Mouse (Mus musculus) liver, embryonic 14.5 days (tissue): ENCODE measurements around the gene Trim58. TPM values are rescaled to one million over a fixed set of nuclear protein-coding genes. Genes with fewer than 3 reads are reported as not detected.

Experiments used
- ATAC-seq: fragments of 200-750 bp; cut with Nextera tagmentation; 2 replicates; pipeline ENCODE4 v1.8.0; 2017; ENCODE audit warnings: moderate number of reproducible peaks, mild to moderate bottlenecking, moderate library complexity; ENCODE audit not compliant: insufficient read depth
- DNase-seq, 3 experiments: peaks; one replicate each; pipeline ENCODE4 v3.0.0-alpha.2; 2012 to 2013; ENCODE audit warnings: low read depth in 3 of 3, low spot score in 3 of 3
- H3K27ac ChIP-seq: fragments of 300-500 bp; sonication (generic); 2 replicates; pipeline ENCODE4 v1.5.1; 2014; ENCODE audit warnings: moderate library complexity, mild to moderate bottlenecking, control low read depth, inconsistent platforms
- H3K27me3 ChIP-seq: fragments of 300-500 bp; sonication (generic); 2 replicates; pipeline ENCODE4 v1.6.1; 2014; ENCODE audit warnings: mild to moderate bottlenecking, low read length, moderate library complexity; ENCODE audit not compliant: control insufficient read depth, insufficient read depth
- H3K36me3 ChIP-seq: fragments of 300-500 bp; sonication (generic); replicated peaks from 2 replicates; pipeline ENCODE4 v1.6.1; 2014; ENCODE audit warnings: low read depth; ENCODE audit not compliant: control insufficient read depth, insufficient read depth
- H3K4me1 ChIP-seq, 2 experiments: fragments of 200-500 bp in 1 of 2; fragments of 300-500 bp in 1 of 2; sonication (generic) in 1 of 2; replicated peaks; 2 replicates each; pipeline ENCODE4 v1.6.1; 2012 to 2014; ENCODE audit warnings: antibody characterized with exemption in 1 of 2, inconsistent platforms in 1 of 2, low read length in 1 of 2; ENCODE audit not compliant: control insufficient read depth in 2 of 2, insufficient read depth in 2 of 2
- H3K4me2 ChIP-seq: fragments of 300-500 bp; sonication (generic); 2 replicates; pipeline ENCODE4 v1.6.1; 2014; ENCODE audit warnings: low read depth, mild to moderate bottlenecking, control low read depth, moderate library complexity
- H3K4me3 ChIP-seq, 2 experiments: fragments of 200-500 bp in 1 of 2; fragments of 300-500 bp in 1 of 2; sonication (generic) in 1 of 2; 2 replicates each; pipeline ENCODE4 v1.5.1; 2012 to 2014; ENCODE audit warnings: low read depth in 2 of 2, low read length in 2 of 2, mild to moderate bottlenecking in 2 of 2, control low read depth in 1 of 2, inconsistent platforms in 1 of 2, moderate library complexity in 1 of 2; ENCODE audit not compliant: insufficient read depth in 1 of 2
- H3K9ac ChIP-seq: fragments of 300-500 bp; sonication (generic); replicated peaks from 2 replicates; pipeline ENCODE4 v1.6.1; 2014; ENCODE audit warnings: mild to moderate bottlenecking, control low read depth, moderate library complexity
- H3K9me3 ChIP-seq: fragments of 300-500 bp; sonication (generic); 2 replicates; pipeline ENCODE4 v1.6.1; 2016; ENCODE audit warnings: low read length, mixed read lengths; ENCODE audit not compliant: control insufficient read depth
- CTCF ChIP-seq: IDR thresholded peaks from 2 replicates; pipeline ENCODE4 v1.5.1; 2016; ENCODE audit warnings: antibody characterized with exemption, low read depth, control low read depth
- EP300 ChIP-seq: IDR thresholded peaks from 2 replicates; pipeline ENCODE4 v1.6.1; 2016; ENCODE audit warnings: antibody characterized with exemption, low read depth
- WGBS: fragments of 180-500 bp; shearing (Covaris S2); extraction: QIAGEN DNeasy Blood & Tissue Kit; methylation state at CpG from one replicate; pipeline ENCODE4 v1.1.7; 2014; ENCODE audit not compliant: insufficient replicate concordance; 5-methylcytosine and 5-hydroxymethylcytosine counted together
- polyA plus RNA-seq, 2 experiments: library from polyadenylated mRNA; depleted of rRNA in 1 of 2; stranded (reverse) in 1 of 2; unstranded in 1 of 2; fragments of >200 nt; fragmentation: Nextera tagmentation in 1 of 2; extraction: Ambion mirVana in 1 of 2; gene quantifications; 2 replicates each; pipeline versions ENCODE4 v1.2.1 to v1.2.3; 2012 to 2014

Gene Trim58
- polyA plus RNA-seq, 2 experiments, result 10.5 TPM

GRCm38 (mm10) chr11:58614526-58614925 is 25.7 kb upstream of the Trim58 start:
- no peak overlapping the region for H3K27ac ChIP-seq
- H3K36me3 ChIP-seq, result no peaks in the 10 kb centered on the region
- H3K4me3 ChIP-seq, result no peak overlapping the region
- no peak overlapping the region for H3K4me2 ChIP-seq
- no peak overlapping the region for H3K9ac ChIP-seq
- no peak for ATAC-seq
- H3K27me3 ChIP-seq, result no peaks in the 10 kb centered on the region
- H3K4me1 ChIP-seq, result no peaks in the 10 kb centered on the region
- TF ChIP-seq CTCF (no peak), EP300 (no peak)
- DNase-seq, result no peak
- no peaks in the 10 kb centered on the region for H3K9me3 ChIP-seq

DNA sequence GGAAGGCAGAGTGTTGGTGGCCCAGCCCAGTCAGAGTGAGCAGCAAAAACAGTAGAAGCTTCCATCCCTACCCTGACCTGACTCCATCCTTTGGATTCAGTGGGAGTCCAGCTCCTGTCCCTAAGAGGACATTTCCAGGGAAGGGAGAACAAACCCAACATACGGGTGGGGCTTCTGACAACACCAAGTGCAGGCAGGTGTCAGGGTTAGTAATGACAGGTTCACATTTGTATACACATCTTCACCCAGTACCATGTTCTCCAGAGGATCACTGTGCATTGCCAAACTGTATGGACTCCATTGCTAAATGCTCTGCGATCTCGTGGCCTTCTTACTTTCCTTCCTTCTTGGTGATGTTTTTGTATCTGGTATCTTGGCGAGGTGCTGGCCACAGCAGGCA is 24.3 kb upstream of the Trim58 start, which contains the start of gene 2210407C18Rik:
Gene 2210407C18Rik, minus strand, starts transcription at position 101 of the 400 bp plus-strand sequence.
- Histone ChIP-seq H3K4me2 (no peak within 1 kb of the TSS), H3K4me3 (no peak within 1 kb of the TSS), H3K9me3 (no peaks in the 10 kb centered on the region), H3K4me1 (no peaks in the 10 kb centered on the region), H3K27ac (no peak within 1 kb of the TSS), H3K36me3 (no peaks in the 10 kb centered on the region), H3K9ac (no peak within 1 kb of the TSS), H3K27me3 (no peaks in the 10 kb centered on the region)
- WGBS, result 76% methylated on average over 4 of the region's 4 CpGs
- TF ChIP-seq CTCF (no peak), EP300 (no peak)
- DNase-seq, result no peak
- no peak for ATAC-seq

DNA sequence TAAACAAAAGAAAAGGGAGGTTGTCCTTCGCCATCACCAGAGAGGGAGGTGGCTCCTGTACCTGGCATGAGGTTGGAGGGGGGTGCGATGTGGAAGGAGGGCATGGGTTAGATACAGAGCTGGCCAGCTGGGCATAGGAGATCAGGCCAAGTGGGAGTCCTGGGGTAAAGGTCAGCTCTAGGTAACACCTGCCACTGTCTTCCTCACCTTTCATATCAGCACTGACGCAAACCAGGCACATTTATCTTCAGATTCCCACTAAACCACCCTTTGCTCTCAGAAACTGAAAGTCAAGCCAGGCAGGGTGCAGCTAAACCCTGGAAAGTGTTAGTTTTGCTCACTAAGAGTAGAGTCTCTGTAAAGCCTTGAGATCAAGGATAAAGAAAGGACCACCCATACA is 21.9 kb upstream of the Trim58 start:
- no peaks in the 10 kb centered on the region for H3K9me3 ChIP-seq
- H3K9ac ChIP-seq, result no peak overlapping the region
- H3K4me1 ChIP-seq, result no peaks in the 10 kb centered on the region
- H3K36me3 ChIP-seq, result no peaks in the 10 kb centered on the region
- no peaks in the 10 kb centered on the region for H3K27me3 ChIP-seq
- no peak for DNase-seq
- ATAC-seq, result no peak
- 46% methylated on average over 3 of the region's 3 CpGs for WGBS
- no peak overlapping the region for H3K27ac ChIP-seq
- H3K4me3 ChIP-seq, result no peak overlapping the region
- H3K4me2 ChIP-seq, result no peak overlapping the region
- TF ChIP-seq EP300 (no peak), CTCF (no peak)

DNA sequence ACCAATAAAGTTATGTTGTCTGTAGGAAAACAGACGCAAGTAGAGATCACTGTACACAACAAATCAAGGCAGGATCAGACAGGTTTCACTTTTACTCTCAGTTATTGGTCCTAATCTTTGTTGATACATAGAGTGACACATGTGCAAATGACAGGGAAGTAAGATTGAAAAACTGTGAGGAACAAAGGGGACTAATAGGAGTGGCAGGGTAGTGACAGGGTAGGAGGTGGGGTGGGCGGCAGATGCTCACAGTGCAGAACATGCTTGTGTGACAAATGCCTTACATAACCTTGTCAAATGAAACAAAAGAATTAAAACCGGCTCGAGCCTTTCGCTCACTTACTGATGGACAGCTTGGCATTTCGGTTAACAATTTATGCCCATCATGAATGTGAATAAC is 21.5 kb upstream of the Trim58 start:
- ATAC-seq, result no peak
- Histone ChIP-seq H3K36me3 (no peaks in the 10 kb centered on the region), H3K4me3 (no peak overlapping the region)

DNA sequence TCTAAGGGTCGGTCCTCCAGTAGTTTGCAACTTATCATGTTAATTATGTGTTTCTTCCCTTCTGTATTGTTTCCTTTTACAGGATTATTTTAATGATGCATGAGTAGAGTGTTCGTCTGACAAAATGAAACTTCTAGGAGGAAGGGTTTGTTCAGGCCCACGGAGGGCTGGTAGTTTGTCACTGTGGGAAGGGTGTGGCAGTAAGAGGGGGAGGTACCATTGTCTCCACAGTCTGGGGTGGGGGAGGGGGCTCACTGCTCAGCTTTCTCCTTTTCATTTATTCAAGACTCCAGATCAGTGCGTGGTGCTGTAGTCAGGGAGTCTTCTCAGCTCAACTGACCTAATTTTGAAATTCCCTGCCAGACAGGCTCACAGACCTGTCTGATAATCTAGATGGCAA is 14.1 kb upstream of the Trim58 start:
- Histone ChIP-seq H3K4me1 (no peaks in the 10 kb centered on the region), H3K9me3 (no peaks in the 10 kb centered on the region), H3K27ac (no peak overlapping the region), H3K36me3 (no peaks in the 10 kb centered on the region), H3K9ac (no peak overlapping the region), H3K27me3 (no peaks in the 10 kb centered on the region), H3K4me3 (no peak overlapping the region), H3K4me2 (no peak overlapping the region)
- ATAC-seq, result no peak
- TF ChIP-seq EP300 (no peak), CTCF (no peak)
- 45% methylated on average over 4 of the region's 4 CpGs for WGBS
- no peak for DNase-seq

More for the DNA sequence above, 21.5 kb upstream of the Trim58 start:
- no peaks in the 10 kb centered on the region for H3K4me1 ChIP-seq
- no peak overlapping the region for H3K27ac ChIP-seq
- H3K9me3 ChIP-seq, result no peaks in the 10 kb centered on the region
- DNase-seq, result no peak
- 68% methylated on average over 6 of the region's 6 CpGs for WGBS
- no peak overlapping the region for H3K4me2 ChIP-seq
- TF ChIP-seq EP300, result no peak
- no peak for TF ChIP-seq CTCF
- no peaks in the 10 kb centered on the region for H3K27me3 ChIP-seq
- H3K9ac ChIP-seq, result no peak overlapping the region
